Mouse (Mus musculus) limb, embryonic 14.5 days (tissue): ENCODE results near the gene Rrp9. TPM values are rescaled to one million over a fixed set of nuclear protein-coding genes. Genes with fewer than 3 reads are reported as not detected.

Source experiments
- ATAC-seq: fragments of 200-750 bp; cut with Nextera tagmentation; 2 replicates; pipeline ENCODE4 v1.8.0; 2017; ENCODE audit warnings: low read depth, moderate number of reproducible peaks, moderate TSS enrichment; ENCODE audit not compliant: low FRiP score
- DNase-seq: peaks from one replicate; pipeline ENCODE4 v3.0.0-alpha.2; 2015; ENCODE audit warnings: low spot score
- H3K27ac ChIP-seq: fragments of 300-500 bp; sonication (generic); replicated peaks from 2 replicates; pipeline ENCODE4 v1.5.1; 2014; ENCODE audit warnings: low read depth, mild to moderate bottlenecking, low read length, moderate library complexity, mixed read lengths
- H3K27me3 ChIP-seq: fragments of 300-500 bp; sonication (generic); 2 replicates; pipeline ENCODE4 v1.6.1; 2014; ENCODE audit warnings: low read length, mixed read lengths; ENCODE audit not compliant: control insufficient read depth, insufficient read depth
- H3K36me3 ChIP-seq: fragments of 300-500 bp; sonication (generic); 2 replicates; pipeline ENCODE4 v1.6.1; 2014; ENCODE audit warnings: mild to moderate bottlenecking, low read length, moderate library complexity, mixed read lengths; ENCODE audit not compliant: control insufficient read depth, insufficient read depth
- H3K4me1 ChIP-seq: fragments of 300-500 bp; sonication (generic); 2 replicates; pipeline ENCODE4 v1.6.1; 2014; ENCODE audit warnings: antibody characterized with exemption, low read length, mixed read lengths; ENCODE audit not compliant: control insufficient read depth, insufficient read depth
- H3K4me2 ChIP-seq: fragments of 300-500 bp; sonication (generic); replicated peaks from 2 replicates; pipeline ENCODE4 v1.6.1; 2014; ENCODE audit warnings: low read depth, mild to moderate bottlenecking, low read length, moderate library complexity; ENCODE audit not compliant: severe bottlenecking
- H3K4me3 ChIP-seq: fragments of 300-500 bp; sonication (generic); replicated peaks from 2 replicates; pipeline ENCODE4 v1.5.1; 2014; ENCODE audit warnings: low read length
- H3K9ac ChIP-seq: fragments of 300-500 bp; sonication (generic); 2 replicates; pipeline ENCODE4 v1.6.1; 2014; ENCODE audit warnings: mild to moderate bottlenecking, low read depth, low read length, moderate library complexity; ENCODE audit not compliant: severe bottlenecking
- H3K9me3 ChIP-seq: fragments of 300-500 bp; sonication (generic); 2 replicates; pipeline ENCODE4 v1.6.1; 2016; ENCODE audit warnings: low read length; ENCODE audit not compliant: control insufficient read depth
- POLR2A ChIP-seq: fragments of 200-500 bp; IDR thresholded peaks from 2 replicates; pipeline ENCODE4 v1.8.0; 2012; ENCODE audit warnings: inconsistent platforms, mild to moderate bottlenecking, moderate library complexity, borderline replicate concordance; ENCODE audit not compliant: insufficient read depth, insufficient read length; ENCODE audit errors: extremely low read depth
- whole genome bisulfite sequencing: fragments of 180-500 bp; shearing (Covaris S2); extraction: QIAGEN DNeasy Blood & Tissue Kit; methylation state at CpG from one replicate; pipeline ENCODE4 v1.1.7; 2014; 5-methylcytosine and 5-hydroxymethylcytosine counted together
- polyA plus RNA-seq, 2 experiments: library from polyadenylated mRNA; depleted of rRNA in 1 of 2; stranded (reverse) in 1 of 2; unstranded in 1 of 2; fragments of >200 nt; fragmentation: Nextera tagmentation in 1 of 2; extraction: Ambion mirVana in 1 of 2; gene quantifications; 2 replicates each; pipeline versions ENCODE4 v1.2.1 to v1.2.3; 2012 to 2014

Rrp9 gene
- polyA plus RNA-seq, 2 experiments = 42.7 to 44.2 TPM

GRCm38 (mm10) chr9:106504246-106504645, 28.5 kb downstream of the Rrp9 start:
- Histone ChIP-seq H3K9me3 (no peaks in the 10 kb centered on the region), H3K4me1 (no peaks in the 10 kb centered on the region), H3K27me3 (no peaks in the 10 kb centered on the region), H3K9ac (no peak overlapping the region), H3K27ac (no peak overlapping the region), H3K4me2 (no peak overlapping the region), H3K36me3 (no peaks in the 10 kb centered on the region), H3K4me3 (no peak overlapping the region)
- ATAC-seq (no peak), DNase-seq (no peak)
- no peak for TF ChIP-seq POLR2A
- WGBS = 76% methylated on average over 6 of the region's 6 CpGs

GRCm38 (mm10) chr9:106509356-106509755, 33.6 kb downstream of the Rrp9 start:
- H3K36me3 ChIP-seq = no peaks in the 10 kb centered on the region
- no peaks in the 10 kb centered on the region for H3K27me3 ChIP-seq
- no peaks in the 10 kb centered on the region for H3K9me3 ChIP-seq
- DNase-seq (no peak), ATAC-seq (no peak)
- no peak overlapping the region for H3K4me3 ChIP-seq
- H3K4me1 ChIP-seq = no peaks in the 10 kb centered on the region
- 94% methylated on average over 10 of the region's 10 CpGs for WGBS
- H3K9ac ChIP-seq = no peak overlapping the region
- no peak overlapping the region for H3K4me2 ChIP-seq
- TF ChIP-seq POLR2A = no peak
- no peak overlapping the region for H3K27ac ChIP-seq

- WGBS = 62% methylated on average over 13 of the region's 13 CpGs
- H3K36me3 ChIP-seq = no peaks in the 10 kb centered on the region
- DNase-seq (no peak), ATAC-seq (no peak)
- H3K9me3 ChIP-seq = no peaks in the 10 kb centered on the region
- no peak overlapping the region for H3K4me3 ChIP-seq
- no peak overlapping the region for H3K4me2 ChIP-seq
- no peak for TF ChIP-seq POLR2A
- no peaks in the 10 kb centered on the region for H3K27me3 ChIP-seq
- no peak overlapping the region for H3K9ac ChIP-seq
- no peaks in the 10 kb centered on the region for H3K4me1 ChIP-seq
- H3K27ac ChIP-seq = no peak overlapping the region
Measured at GRCm38 (mm10) chr9:106512729-106513450, 37.1 kb downstream of the Rrp9 start.

- no peak for ATAC-seq
- Histone ChIP-seq H3K9ac (no peak overlapping the region), H3K27me3 (no peaks in the 10 kb centered on the region), H3K4me1 (no peaks in the 10 kb centered on the region), H3K4me3 (no peak overlapping the region), H3K4me2 (no peak overlapping the region), H3K27ac (no peak overlapping the region), H3K9me3 (no peaks in the 10 kb centered on the region), H3K36me3 (no peaks in the 10 kb centered on the region)
- 63% methylated on average over 6 of the region's 6 CpGs for WGBS
- DNase-seq = no peak
- TF ChIP-seq POLR2A = no peak
Measured at GRCm38 (mm10) chr9:106513566-106513965, 37.8 kb downstream of the Rrp9 start.

GRCm38 (mm10) chr9:106514273-106514672, 38.5 kb downstream of the Rrp9 start, which contains the start of gene Iqcf5:
Gene Iqcf5, plus strand, starts transcription at chr9:106514573.
- Histone ChIP-seq H3K27me3 (no peaks in the 10 kb centered on the region), H3K4me2 (no peak within 1 kb of the TSS), H3K4me3 (no peak within 1 kb of the TSS), H3K36me3 (no peaks in the 10 kb centered on the region), H3K27ac (no peak within 1 kb of the TSS), H3K9ac (no peak within 1 kb of the TSS), H3K9me3 (no peaks in the 10 kb centered on the region), H3K4me1 (no peaks in the 10 kb centered on the region)
- ATAC-seq (no peak), DNase-seq (no peak)
- no peak for TF ChIP-seq POLR2A
- WGBS = 87% methylated on average over 4 of the region's 4 CpGs
